Mouse (Mus musculus) neural tube, embryonic 15.5 days (tissue): ENCODE results near the gene Leo1. TPM values are rescaled to one million over a fixed set of nuclear protein-coding genes. Genes with fewer than 3 reads are reported as not detected.

Source experiments
- ATAC-seq: fragments of 200-750 bp; cut with Nextera tagmentation; 2 replicates; pipeline ENCODE4 v1.8.0; 2017; ENCODE audit warnings: mild to moderate bottlenecking, moderate TSS enrichment, moderate library complexity; ENCODE audit not compliant: low FRiP score
- H3K27ac ChIP-seq: fragments of 300-500 bp; sonication (generic); replicated peaks from 2 replicates; pipeline ENCODE4 v1.5.1; 2015; ENCODE audit warnings: mild to moderate bottlenecking, inconsistent platforms
- H3K27me3 ChIP-seq: fragments of 300-500 bp; sonication (generic); replicated peaks from 2 replicates; pipeline ENCODE4 v1.6.1; 2015; ENCODE audit warnings: inconsistent platforms
- H3K36me3 ChIP-seq: fragments of 300-500 bp; sonication (generic); 2 replicates; pipeline ENCODE4 v1.6.1; 2015; ENCODE audit warnings: inconsistent platforms
- H3K4me1 ChIP-seq: fragments of 300-500 bp; sonication (generic); 2 replicates; pipeline ENCODE4 v1.6.1; 2015; ENCODE audit warnings: inconsistent platforms
- H3K4me2 ChIP-seq: fragments of 300-500 bp; sonication (generic); 2 replicates; pipeline ENCODE4 v1.6.1; 2015; ENCODE audit warnings: inconsistent platforms, mild to moderate bottlenecking, moderate library complexity
- H3K4me3 ChIP-seq: fragments of 300-500 bp; sonication (generic); replicated peaks from 2 replicates; pipeline ENCODE4 v1.5.1; 2015; ENCODE audit warnings: mild to moderate bottlenecking, inconsistent platforms
- H3K9ac ChIP-seq: fragments of 300-500 bp; sonication (generic); replicated peaks from 2 replicates; pipeline ENCODE4 v1.6.1; 2015; ENCODE audit warnings: mild to moderate bottlenecking, inconsistent platforms
- H3K9me3 ChIP-seq: fragments of 300-500 bp; sonication (generic); replicated peaks from 2 replicates; pipeline ENCODE4 v1.6.1; 2016; ENCODE audit warnings: inconsistent platforms
- WGBS: fragments of 180-500 bp; shearing (Covaris S2); methylation state at CpG from one replicate; pipeline ENCODE4 v1.1.7; 2015; ENCODE audit warnings: mixed read lengths; 5-methylcytosine and 5-hydroxymethylcytosine counted together
- polyA plus RNA-seq: library from polyadenylated mRNA; unstranded; fragments of >200 nt; fragmentation: Nextera tagmentation; extraction: Ambion mirVana; gene quantifications from 2 replicates; pipeline ENCODE4 v1.2.1, GENCODE M21; 2015

Gene Leo1
- polyA plus RNA-seq, 1 experiment from 2014 or later: 39.9 TPM

DNA sequence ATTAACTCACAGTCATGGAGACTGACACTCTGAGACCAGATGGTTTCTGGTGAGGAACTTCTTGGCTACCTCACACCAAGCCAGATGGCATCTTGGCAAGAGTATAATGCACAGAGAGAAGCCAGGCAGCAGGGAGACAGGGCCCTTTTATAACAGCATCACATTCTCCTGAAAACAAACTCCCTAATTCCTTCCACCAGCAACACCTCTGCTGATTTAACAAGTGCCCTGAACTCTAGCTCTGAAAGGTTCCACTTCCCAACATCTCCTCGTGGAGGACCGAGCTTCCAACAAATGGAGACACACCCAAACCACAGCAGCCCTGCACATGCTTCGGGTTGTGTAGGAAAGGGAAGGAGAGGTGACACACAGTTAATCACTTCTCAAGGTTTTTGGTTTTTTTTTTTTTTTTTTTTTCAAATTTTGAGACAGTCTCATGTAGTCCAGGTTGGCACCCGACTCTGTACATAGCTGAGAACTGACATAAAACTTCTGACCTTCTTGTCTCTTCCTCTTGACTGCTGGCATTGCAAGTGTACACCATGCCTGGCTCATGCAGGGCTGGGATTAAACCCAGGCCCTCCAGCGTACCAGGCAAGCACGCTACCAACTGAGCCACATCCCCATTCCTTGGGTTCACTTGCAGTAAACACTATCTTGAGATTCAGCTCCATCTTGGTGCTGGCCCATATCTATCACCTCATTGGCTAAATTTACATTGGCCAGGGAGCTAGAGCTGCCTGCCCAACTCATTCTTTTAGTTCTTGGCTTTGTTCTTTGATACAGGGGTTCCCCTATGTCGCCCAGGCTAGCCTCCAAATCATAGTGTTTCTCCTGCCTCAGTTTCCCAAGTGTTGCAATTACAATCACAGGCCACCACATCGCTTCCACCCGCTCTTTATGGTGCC lies 13.7 kb upstream of the Leo1 start:
- Histone ChIP-seq H3K4me1 (no peaks in the 10 kb centered on the region), H3K4me2 (no peak overlapping the region), H3K9ac (no peak overlapping the region), H3K27me3 (no peaks in the 10 kb centered on the region), H3K36me3 (no peaks in the 10 kb centered on the region), H3K9me3 (no peaks in the 10 kb centered on the region), H3K4me3 (no peak overlapping the region), H3K27ac (no peak overlapping the region)
- no peak for ATAC-seq
- 88% methylated on average over 9 of the region's 9 CpGs for WGBS

DNA sequence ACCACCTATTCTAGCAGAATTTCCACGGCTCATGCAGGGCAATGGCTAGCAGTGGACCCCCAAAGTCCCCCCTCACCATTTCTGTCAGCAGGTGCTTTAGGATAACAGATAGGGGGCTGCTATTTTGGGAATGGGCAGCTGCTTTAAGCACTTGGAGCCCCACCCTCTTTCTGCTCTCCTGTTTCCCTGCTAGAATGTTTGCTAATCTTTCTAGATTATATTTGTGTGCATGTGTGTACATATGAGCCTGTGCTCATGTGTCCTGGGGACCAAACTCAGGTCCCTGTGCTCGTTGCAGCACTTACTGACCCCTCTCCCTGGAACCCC lies 13.1 kb upstream of the Leo1 start:
- Histone ChIP-seq H3K9ac (no peak overlapping the region), H3K36me3 (no peaks in the 10 kb centered on the region), H3K27me3 (no peaks in the 10 kb centered on the region), H3K4me1 (no peaks in the 10 kb centered on the region), H3K4me2 (no peak overlapping the region), H3K27ac (no peak overlapping the region), H3K4me3 (no peak overlapping the region), H3K9me3 (no peaks in the 10 kb centered on the region)
- no peak for ATAC-seq
- 75% methylated on average over 2 of the region's 2 CpGs for WGBS

DNA sequence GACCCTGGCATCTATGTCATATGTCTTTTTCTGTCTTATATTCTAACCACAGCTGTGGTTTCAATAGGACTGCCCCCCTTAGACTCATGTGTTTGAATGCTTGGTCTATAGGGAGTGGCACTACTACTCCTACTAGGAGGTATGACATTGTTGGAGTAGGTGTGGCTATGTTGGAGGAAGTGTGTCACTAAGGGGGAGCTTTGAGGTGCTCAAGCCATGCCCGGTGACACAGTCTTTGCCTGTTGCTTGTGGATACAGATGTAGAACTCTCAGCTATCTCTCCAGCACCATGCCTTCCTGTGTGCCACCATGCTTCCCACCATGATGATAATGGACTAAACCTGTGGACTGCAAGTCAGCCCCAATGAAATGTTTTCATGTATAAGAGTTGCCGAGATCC lies 12.3 kb upstream of the Leo1 start:
- no peak overlapping the region for H3K27ac ChIP-seq
- 96% methylated on average over 2 of the region's 2 CpGs for WGBS
- H3K36me3 ChIP-seq: no peaks in the 10 kb centered on the region
- no peaks in the 10 kb centered on the region for H3K27me3 ChIP-seq
- no peaks in the 10 kb centered on the region for H3K9me3 ChIP-seq
- H3K9ac ChIP-seq: no peak overlapping the region
- no peak for ATAC-seq
- H3K4me1 ChIP-seq: no peaks in the 10 kb centered on the region
- H3K4me3 ChIP-seq: no peak overlapping the region
- H3K4me2 ChIP-seq: no peak overlapping the region

DNA sequence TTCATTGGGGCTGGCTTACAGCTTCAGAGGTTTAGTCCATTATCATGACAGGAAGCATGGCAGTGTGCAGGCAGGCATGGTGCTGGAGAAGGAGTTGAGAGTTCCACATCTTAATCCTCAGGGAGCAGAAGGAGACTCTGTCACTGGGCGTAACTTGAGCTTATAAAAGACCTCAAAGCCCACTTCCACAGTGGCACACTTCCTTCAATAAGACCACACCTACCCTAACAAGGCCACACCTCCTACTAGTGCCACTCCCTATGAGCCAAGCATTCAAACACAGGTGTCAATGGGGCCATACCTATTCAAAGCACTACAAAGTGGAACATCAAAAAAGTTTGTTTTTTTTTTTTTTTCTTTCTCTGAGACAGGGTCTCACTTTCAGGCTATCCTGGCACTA lies 11.7 kb upstream of the Leo1 start:
- no peak for ATAC-seq
- Histone ChIP-seq H3K4me2 (no peak overlapping the region), H3K36me3 (no peaks in the 10 kb centered on the region), H3K4me3 (no peak overlapping the region), H3K27ac (no peak overlapping the region), H3K4me1 (peaks cover 3% of the 10 kb centered on the region; the same call in 1 of the 2 replicates), H3K9ac (no peak overlapping the region), H3K9me3 (no peaks in the 10 kb centered on the region), H3K27me3 (no peaks in the 10 kb centered on the region)
- whole genome bisulfite sequencing: 97% methylated on average over 1 of the region's 1 CpGs

DNA sequence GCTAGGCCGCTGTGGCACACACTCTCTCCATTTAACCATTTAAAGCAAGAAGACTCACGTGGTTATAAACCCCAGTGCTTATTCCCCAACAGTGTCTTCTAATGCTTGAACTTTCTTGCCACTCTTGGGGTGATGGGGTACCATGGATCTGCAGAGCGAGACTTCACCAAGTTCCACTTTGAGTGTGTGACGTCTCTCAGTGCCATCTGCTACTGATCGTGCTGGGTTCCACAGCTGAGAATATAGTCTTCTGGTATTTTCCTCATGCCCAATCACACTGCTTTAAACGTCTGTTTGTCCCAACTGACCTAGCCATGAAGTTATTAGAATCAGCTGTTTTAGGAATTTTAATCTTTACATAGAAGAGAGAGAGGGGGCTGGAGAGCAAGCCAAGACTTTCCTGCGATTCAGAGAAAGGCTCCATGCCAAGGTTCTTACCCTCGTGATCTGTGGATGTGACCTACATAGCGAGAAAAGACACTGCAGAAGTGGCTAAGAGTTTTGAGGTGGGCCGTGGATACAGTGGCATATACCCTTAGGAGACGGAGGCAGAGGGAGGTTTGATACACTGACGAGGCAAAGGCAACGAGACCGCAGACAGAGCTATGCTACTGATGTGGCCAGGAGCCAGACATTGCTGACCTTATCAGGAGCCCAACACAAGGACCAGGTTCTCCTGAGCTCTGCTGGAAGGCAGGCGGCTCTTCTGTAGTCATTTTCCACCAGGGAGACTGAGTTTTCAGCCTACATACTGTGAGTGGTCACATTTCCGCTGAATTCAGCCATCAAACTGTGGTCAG lies 10.3 kb upstream of the Leo1 start:
- H3K27me3 ChIP-seq: no peaks in the 10 kb centered on the region
- 88% methylated on average over 16 of the region's 16 CpGs for WGBS
- no peak overlapping the region for H3K9ac ChIP-seq
- H3K27ac ChIP-seq: no peak overlapping the region
- H3K9me3 ChIP-seq: no peaks in the 10 kb centered on the region
- peaks cover 3% of the 10 kb centered on the region; the same call in 1 of the 2 replicates for H3K4me1 ChIP-seq
- no peaks in the 10 kb centered on the region for H3K36me3 ChIP-seq
- no peak overlapping the region for H3K4me3 ChIP-seq
- ATAC-seq: no peak
- no peak overlapping the region for H3K4me2 ChIP-seq

DNA sequence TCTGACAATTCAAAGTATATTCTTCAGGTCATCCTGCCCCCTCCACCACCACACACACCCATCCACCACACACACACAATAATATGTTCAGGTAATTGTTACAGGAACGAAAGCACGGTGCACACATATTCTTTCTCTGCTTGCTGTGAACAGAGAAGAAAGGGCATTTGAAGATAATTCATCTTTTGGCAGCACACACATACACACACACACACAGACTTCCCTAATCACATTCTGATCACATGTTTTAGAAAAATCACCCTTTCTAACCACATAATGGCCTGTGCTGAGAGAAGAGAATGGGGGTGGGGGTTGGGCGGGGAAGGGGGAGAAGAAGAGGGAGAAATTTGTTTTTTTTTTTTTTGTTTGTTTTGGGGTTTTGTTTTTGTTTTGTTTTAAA lies 8.6 kb upstream of the Leo1 start:
- Histone ChIP-seq H3K4me3 (no peak overlapping the region), H3K27ac (no peak overlapping the region), H3K4me2 (no peak overlapping the region), H3K4me1 (peaks cover 3% of the 10 kb centered on the region; the same call in 1 of the 2 replicates), H3K9ac (no peak overlapping the region), H3K27me3 (no peaks in the 10 kb centered on the region), H3K36me3 (no peaks in the 10 kb centered on the region), H3K9me3 (no peaks in the 10 kb centered on the region)
- 59% methylated on average over 3 of the region's 3 CpGs for WGBS
- ATAC-seq: no peak

DNA sequence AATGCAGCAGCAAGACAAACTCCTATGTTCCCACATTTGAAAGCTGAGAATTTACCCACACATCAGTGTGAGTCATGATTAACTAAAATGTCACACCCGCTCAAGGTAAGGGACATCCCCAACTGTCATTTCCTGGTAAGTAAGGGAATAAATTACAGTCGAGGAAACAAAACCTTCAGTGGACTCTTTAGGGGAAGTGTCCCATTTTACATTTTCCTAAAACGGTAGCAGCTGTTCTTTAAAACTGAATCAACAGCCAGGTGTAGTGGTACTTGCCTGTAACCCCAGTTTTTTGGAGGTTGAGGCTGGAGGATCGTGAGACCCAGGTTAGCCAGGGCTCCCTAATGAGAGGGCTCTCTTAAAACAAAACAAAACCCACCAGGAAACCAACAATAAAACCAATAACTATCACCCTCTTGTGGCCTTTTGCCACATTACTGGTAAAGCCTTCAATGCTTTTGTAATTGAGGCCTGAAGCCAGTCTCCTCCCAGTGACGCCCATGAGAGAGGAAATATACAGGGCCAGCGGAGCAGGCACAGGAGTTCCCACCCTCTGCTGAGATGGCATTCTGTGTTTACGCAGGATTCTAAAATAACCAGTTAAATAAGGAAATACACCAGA lies 7.0 kb upstream of the Leo1 start:
- Histone ChIP-seq H3K4me1 (peaks cover 3% of the 10 kb centered on the region; the same call in 1 of the 2 replicates), H3K27me3 (no peaks in the 10 kb centered on the region), H3K4me2 (no peak overlapping the region), H3K27ac (no peak overlapping the region), H3K9ac (no peak overlapping the region), H3K36me3 (no peaks in the 10 kb centered on the region), H3K4me3 (no peak overlapping the region), H3K9me3 (no peaks in the 10 kb centered on the region)
- ATAC-seq: no peak
- WGBS: 22% methylated on average over 7 of the region's 7 CpGs

DNA sequence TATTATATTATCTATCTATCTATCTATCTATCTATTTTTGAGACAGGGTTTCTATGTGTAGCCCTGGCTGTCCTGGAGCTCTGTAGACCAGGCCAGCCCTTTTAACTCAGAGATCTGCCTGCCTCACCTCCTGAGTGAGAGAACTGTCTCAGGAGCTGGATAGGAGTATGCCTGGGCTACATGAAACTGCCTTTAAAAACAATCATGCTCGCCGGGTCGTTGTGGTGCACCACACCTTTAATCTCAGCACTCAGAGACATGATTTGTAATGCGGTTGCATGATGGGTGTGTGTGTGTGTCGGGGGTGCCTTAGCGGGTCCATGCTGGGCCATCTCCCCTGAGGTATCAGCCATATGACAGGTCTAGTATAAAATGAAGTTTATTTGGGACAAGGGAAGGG lies 6.5 kb upstream of the Leo1 start:
- WGBS: 74% methylated on average over 6 of the region's 6 CpGs
- Histone ChIP-seq H3K4me3 (no peak overlapping the region), H3K27ac (no peak overlapping the region), H3K36me3 (no peaks in the 10 kb centered on the region), H3K9ac (no peak overlapping the region), H3K9me3 (no peaks in the 10 kb centered on the region), H3K4me2 (no peak overlapping the region), H3K4me1 (peaks cover 3% of the 10 kb centered on the region; the same call in 1 of the 2 replicates), H3K27me3 (no peaks in the 10 kb centered on the region)
- ATAC-seq: no peak

DNA sequence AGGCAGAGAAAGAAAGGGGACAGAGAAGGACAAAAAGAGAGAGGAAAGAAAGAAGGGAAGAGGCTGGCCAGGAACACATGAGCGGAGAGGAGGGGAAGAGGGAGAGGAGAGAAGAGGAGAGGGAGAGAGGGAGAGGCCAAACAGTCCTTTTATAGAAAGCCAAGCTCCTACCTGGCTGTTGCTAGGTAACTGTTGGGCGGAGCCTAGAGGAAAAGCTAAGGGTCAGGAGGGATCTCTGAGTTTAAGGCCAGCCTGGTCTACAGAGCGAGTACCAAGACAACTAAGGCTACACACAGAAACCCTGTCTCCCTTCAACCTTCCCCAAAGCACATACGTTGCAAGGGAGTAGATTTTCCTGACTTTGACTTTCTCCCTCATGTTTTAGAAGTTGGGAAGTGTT lies 6.0 kb upstream of the Leo1 start:
- H3K27ac ChIP-seq: no peak overlapping the region
- no peaks in the 10 kb centered on the region for H3K36me3 ChIP-seq
- no peaks in the 10 kb centered on the region for H3K9me3 ChIP-seq
- no peak for ATAC-seq
- no peak overlapping the region for H3K4me2 ChIP-seq
- H3K9ac ChIP-seq: no peak overlapping the region
- H3K4me3 ChIP-seq: no peak overlapping the region
- H3K4me1 ChIP-seq: peaks cover 3% of the 10 kb centered on the region; the same call in 1 of the 2 replicates
- no peaks in the 10 kb centered on the region for H3K27me3 ChIP-seq
- 93% methylated on average over 4 of the region's 4 CpGs for WGBS

DNA sequence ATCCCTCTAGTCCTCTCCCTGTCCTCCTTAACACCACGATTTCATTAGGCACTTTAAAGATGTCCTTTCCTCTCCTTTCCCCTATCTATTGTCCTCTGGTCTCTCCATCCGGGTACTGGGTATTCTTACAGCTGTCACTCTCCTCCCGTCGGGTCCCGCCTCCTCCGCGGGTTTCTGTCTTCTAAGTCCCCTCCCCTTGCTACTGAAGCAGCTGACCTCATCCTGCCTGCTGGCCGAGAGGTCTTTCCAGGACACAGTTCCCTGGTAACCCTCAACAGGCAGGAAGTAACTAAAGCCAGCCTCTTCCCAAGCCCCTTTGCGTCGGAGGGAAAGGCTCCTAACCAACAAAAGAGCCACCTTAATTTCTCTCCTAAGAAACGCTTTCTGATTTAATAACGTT lies 5.4 kb upstream of the Leo1 start:
- no peaks in the 10 kb centered on the region for H3K27me3 ChIP-seq
- 4% methylated on average over 12 of the region's 12 CpGs for WGBS
- peaks cover 3% of the 10 kb centered on the region for H3K4me1 ChIP-seq
- no peak overlapping the region; the same call in 1 of the 2 replicates for H3K4me2 ChIP-seq
- no peaks in the 10 kb centered on the region for H3K36me3 ChIP-seq
- H3K9ac ChIP-seq: no peak overlapping the region
- no peak overlapping the region for H3K4me3 ChIP-seq
- H3K27ac ChIP-seq: no peak overlapping the region
- no peaks in the 10 kb centered on the region for H3K9me3 ChIP-seq
- no peak for ATAC-seq

DNA sequence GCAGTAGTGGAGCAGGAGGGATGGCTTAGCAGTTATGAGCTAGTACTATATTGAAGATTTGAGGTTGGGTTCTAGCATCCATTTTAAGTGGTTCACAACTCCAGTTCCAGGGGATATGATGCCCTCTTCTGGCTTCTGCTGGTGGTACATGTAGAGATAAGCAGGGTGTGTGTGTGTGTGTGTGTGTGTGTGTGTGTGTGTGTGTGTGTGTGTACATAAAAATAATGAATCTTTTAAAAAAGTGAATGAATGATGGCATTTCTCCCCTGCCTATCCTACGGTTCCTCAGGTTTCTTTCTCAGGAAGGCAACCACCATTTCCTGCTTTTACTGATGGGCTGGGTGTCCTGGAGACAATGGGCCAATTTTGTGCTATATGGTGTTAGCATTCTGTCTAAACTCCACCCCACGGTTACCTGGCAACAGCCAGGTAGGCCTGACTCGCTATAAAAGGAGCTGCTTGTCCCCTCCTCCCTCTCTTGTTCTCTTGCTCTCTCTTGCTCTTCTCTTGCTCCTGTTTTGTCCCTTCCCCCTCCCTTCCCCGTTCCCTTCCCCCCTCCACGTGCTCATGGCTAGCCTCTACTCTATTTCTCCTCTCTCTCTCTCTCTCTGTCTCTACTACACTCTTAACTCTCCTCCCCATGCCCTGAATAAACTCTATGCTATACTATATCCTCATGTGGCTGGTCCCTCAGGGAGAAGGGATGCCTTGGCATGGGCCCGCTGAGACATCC lies 3.5 kb upstream of the Leo1 start:
- Histone ChIP-seq H3K27me3 (no peaks in the 10 kb centered on the region), H3K36me3 (no peaks in the 10 kb centered on the region), H3K9me3 (no peaks in the 10 kb centered on the region), H3K4me3 (no peak overlapping the region), H3K9ac (no peak overlapping the region), H3K4me1 (peaks cover 13% of the 10 kb centered on the region), H3K27ac (no peak overlapping the region), H3K4me2 (no peak overlapping the region)
- 29% methylated on average over 6 of the region's 6 CpGs for WGBS
- ATAC-seq: no peak
